Mouse (Mus musculus) lung, adult 2 months (tissue): ENCODE measurements around the gene Arid4a.

Experiments used
- CTCF ChIP-seq: fragments of 200-500 bp; IDR thresholded peaks from 2 replicates; pipeline ENCODE4 v1.5.1; 2011; ENCODE audit warnings: mild to moderate bottlenecking, low read length, control low read depth; ENCODE audit not compliant: insufficient read depth
- POLR2A ChIP-seq: fragments of 200-500 bp; IDR thresholded peaks from 2 replicates; pipeline ENCODE4 v1.6.1; 2011; ENCODE audit warnings: low read depth, mild to moderate bottlenecking, control low read depth, low read length, borderline replicate concordance; ENCODE audit errors: extremely low read depth

DNA sequence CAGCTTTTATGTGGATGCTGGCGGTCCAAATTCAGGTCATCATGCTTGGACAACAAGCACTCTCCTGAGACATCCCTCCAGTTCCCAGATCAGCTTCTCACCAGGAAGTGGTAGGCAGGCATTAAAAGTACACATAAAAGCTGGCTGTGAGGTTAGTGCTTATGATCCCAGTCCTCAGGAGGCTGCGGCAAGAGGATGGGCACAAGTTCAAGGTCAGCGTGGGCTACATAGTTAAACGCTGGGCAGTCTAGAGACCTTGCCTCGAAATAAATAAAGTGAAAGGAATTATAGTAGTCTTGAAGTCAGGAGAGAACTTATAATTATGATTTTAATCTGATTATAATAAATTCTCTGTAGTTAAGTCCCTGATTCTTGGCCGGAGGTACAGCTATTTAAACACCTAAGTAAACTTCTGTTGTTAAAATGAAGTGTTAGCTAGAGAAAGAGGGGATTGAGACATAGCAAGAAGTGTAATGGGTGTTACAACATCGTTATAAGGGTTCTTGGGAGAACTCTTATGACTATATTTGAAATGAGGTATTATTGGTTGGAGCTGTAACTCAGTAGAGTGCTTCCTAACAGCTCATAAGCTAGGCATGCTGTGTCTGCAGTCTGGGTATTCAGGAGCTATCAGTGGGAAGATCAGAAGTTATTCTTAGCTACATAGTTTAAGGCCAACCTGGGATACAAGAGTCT is 30.8 kb upstream of the Arid4a start:
- TF ChIP-seq CTCF: no peak
- no peak for TF ChIP-seq POLR2A
